Mouse (Mus musculus) E14TG2a.4 (cell line): ENCODE data around the gene 9530068E07Rik.

ENCODE experiments used
- H3K27me3 ChIP-seq: 2 replicates; pipeline ENCODE4 v1.6.1; 2014; ENCODE audit warnings: low read length, control low read depth; ENCODE audit not compliant: insufficient read depth
- H3K36me3 ChIP-seq: 2 replicates; pipeline ENCODE4 v1.6.1; 2014; ENCODE audit warnings: low read length, control low read depth; ENCODE audit not compliant: insufficient read depth
- H3K4me1 ChIP-seq: replicated peaks from 2 replicates; pipeline ENCODE4 v1.6.1; 2014; ENCODE audit warnings: low read depth, low read length, control low read depth
- H3K4me3 ChIP-seq: replicated peaks from 2 replicates; pipeline ENCODE4 v1.5.1; 2014; ENCODE audit warnings: mild to moderate bottlenecking, low read length
- H3K9me3 ChIP-seq: 2 replicates; pipeline ENCODE4 v1.6.1; 2014; ENCODE audit warnings: low read length, control low read depth
- CTCF ChIP-seq: conservative IDR thresholded peaks from 2 replicates; pipeline ENCODE4 v1.5.1; 2014; ENCODE audit warnings: low read length
- NANOG ChIP-seq: IDR thresholded peaks from 2 replicates; pipeline ENCODE4 v1.6.1; 2014; ENCODE audit warnings: borderline replicate concordance, low read length, mixed read lengths
- POU5F1 ChIP-seq: IDR thresholded peaks from 2 replicates; pipeline ENCODE4 v1.6.1; 2014; ENCODE audit warnings: low read length, borderline replicate concordance

The 9530068E07Rik gene

DNA sequence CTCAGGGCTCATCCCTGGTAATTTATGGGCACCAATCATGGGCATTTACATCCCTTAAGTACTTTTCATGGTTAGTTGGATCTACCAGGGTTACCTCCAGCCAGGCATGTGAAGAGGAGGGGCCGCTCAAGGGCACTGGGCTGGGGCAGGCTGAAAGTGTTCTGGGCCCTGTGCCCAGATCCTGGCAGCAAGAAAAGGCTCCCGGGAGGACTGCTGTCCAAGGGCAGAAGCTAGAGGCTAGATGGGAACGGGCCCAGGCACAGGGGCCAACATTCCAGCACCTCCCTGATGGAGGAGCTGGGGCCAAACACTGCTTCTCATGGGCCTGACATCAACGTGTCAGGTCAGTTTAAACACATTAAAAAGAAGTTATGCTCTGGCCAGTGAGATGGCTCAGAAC lies 51.0 kb downstream of the 9530068E07Rik start:
- Histone ChIP-seq H3K36me3 (no peaks in the 10 kb centered on the region), H3K4me1 (peaks cover 10% of the 10 kb centered on the region; the same call in 1 of the 2 replicates), H3K9me3 (no peaks in the 10 kb centered on the region), H3K4me3 (no peak overlapping the region), H3K27me3 (0 out of 2 replicates have a peak, but pooled peaks cover 5% of the 10 kb centered on the region)
- TF ChIP-seq POU5F1 (no peak), NANOG (no peak), CTCF (no peak)

DNA sequence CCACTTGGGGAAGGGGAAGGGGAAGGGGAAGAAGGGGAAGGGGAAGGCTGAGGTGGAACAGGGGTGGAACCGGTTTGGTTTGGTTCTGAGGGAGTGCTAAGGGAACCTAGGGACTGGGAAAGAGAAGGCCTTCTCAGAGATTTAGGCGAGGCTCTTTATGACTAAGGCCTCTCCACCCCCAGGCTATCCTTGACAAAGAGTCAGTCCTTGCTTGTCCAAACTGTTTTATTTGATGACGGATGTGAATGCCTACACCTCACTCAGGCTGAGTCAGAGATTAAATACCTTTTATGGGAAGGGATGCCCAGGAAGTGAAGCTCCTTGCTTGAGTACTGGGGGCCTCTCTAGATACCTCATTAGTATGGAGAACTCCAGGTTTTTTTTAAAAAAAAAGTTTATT lies 52.8 kb downstream of the 9530068E07Rik start:
- no peak for TF ChIP-seq POU5F1
- TF ChIP-seq CTCF: no peak
- TF ChIP-seq NANOG: no peak
- 0 out of 2 replicates have a peak, but pooled peaks cover 5% of the 10 kb centered on the region for H3K27me3 ChIP-seq
- H3K4me1 ChIP-seq: peaks cover 10% of the 10 kb centered on the region; the same call in 1 of the 2 replicates
- H3K4me3 ChIP-seq: no peak overlapping the region
- H3K36me3 ChIP-seq: no peaks in the 10 kb centered on the region
- no peaks in the 10 kb centered on the region for H3K9me3 ChIP-seq

DNA sequence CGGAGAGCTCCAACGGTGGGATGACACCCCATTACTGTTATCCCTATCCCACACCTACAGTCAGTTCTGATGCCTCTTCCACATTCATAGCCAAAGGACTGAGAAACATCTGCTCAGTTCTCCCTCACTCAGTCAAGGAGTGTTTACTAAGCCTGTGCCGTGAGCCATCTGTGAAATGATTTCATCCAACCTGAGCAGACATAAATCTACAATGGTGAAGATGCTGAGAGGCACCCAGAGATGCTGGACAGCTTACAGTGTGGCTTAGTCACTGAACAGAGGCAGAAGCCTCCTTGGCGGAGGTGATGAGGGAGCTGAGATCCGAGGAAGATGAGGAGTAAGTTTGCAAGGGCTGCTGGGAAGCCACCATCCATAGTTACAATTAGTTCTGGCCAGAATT lies 62.1 kb downstream of the 9530068E07Rik start:
- Histone ChIP-seq H3K27me3 (peaks cover 15% of the 10 kb centered on the region), H3K9me3 (peaks cover 4% of the 10 kb centered on the region; the same call in 1 of the 2 replicates), H3K4me1 (peaks cover 5% of the 10 kb centered on the region; the same call in 1 of the 2 replicates), H3K36me3 (no peaks in the 10 kb centered on the region), H3K4me3 (no peak overlapping the region)
- TF ChIP-seq POU5F1: no peak
- no peak for TF ChIP-seq CTCF
- no peak for TF ChIP-seq NANOG
